Mouse (Mus musculus) thymus, postnatal 4 days (tissue): Measurements from ENCODE around the gene Cyb5r4.
A peak's percentile ranks its signal among the peaks of the same experiment; 100 is the strongest.
"Not testable (repeated sequence)": the region's sequence is repeated elsewhere in the genome, so short reads cannot be mapped to it uniquely, and the experiment has no call there.

Source experiments
- DNase-seq: peaks from one replicate; pipeline ENCODE4 v3.0.0; 2021

Cyb5r4 gene

GRCm38 (mm10) chr9:87027423-87028084 is 5.7 kb downstream of the Cyb5r4 start:
- DNase-seq = peak; percentile 67

- DNase-seq = no peak
Observed at GRCm38 (mm10) chr9:87032196-87032595, 10.4 kb downstream of the Cyb5r4 start.

GRCm38 (mm10) chr9:87034831-87035580 is 13.2 kb downstream of the Cyb5r4 start:
- DNase-seq = no peak

- no peak for DNase-seq
Observed at GRCm38 (mm10) chr9:87049425-87049824, 27.6 kb downstream of the Cyb5r4 start.

GRCm38 (mm10) chr9:87055547-87056235 is 33.9 kb downstream of the Cyb5r4 start:
- DNase-seq = no peak

- DNase-seq = no peak
Observed at GRCm38 (mm10) chr9:87062337-87062736, 40.5 kb downstream of the Cyb5r4 start.

- DNase-seq = no peak
Observed at GRCm38 (mm10) chr9:87068160-87068559, 46.3 kb downstream of the Cyb5r4 start.

GRCm38 (mm10) chr9:87071566-87071965 is 49.8 kb downstream of the Cyb5r4 start:
- not testable (repeated sequence) for DNase-seq

GRCm38 (mm10) chr9:87077919-87078318 is 56.1 kb downstream of the Cyb5r4 start:
- no peak for DNase-seq

GRCm38 (mm10) chr9:87079511-87079910 is 57.7 kb downstream of the Cyb5r4 start:
- no peak for DNase-seq

GRCm38 (mm10) chr9:87086991-87087390 is 65.2 kb downstream of the Cyb5r4 start:
- no peak for DNase-seq

- peak; percentile 25 for DNase-seq
Observed at GRCm38 (mm10) chr9:87097989-87098388, 76.2 kb downstream of the Cyb5r4 start.

GRCm38 (mm10) chr9:87115019-87115418 is 93.2 kb downstream of the Cyb5r4 start:
- DNase-seq = no peak

- no peak for DNase-seq
Observed at GRCm38 (mm10) chr9:87115456-87115931, 93.7 kb downstream of the Cyb5r4 start.

GRCm38 (mm10) chr9:87115978-87116377 is 94.2 kb downstream of the Cyb5r4 start:
- DNase-seq = no peak

GRCm38 (mm10) chr9:87118996-87119395 is 97.2 kb downstream of the Cyb5r4 start:
- no peak for DNase-seq

- no peak for DNase-seq
Observed at GRCm38 (mm10) chr9:87121956-87122493, 100.2 kb downstream of the Cyb5r4 start.

- not testable (repeated sequence) for DNase-seq
Observed at GRCm38 (mm10) chr9:87127046-87127445, 105.2 kb downstream of the Cyb5r4 start.
